Mouse (Mus musculus): ENCODE results near the gene Leo1.
"Not testable (repeated sequence)": the region's sequence is repeated elsewhere in the genome, so short reads cannot be mapped to it uniquely, and the experiment has no call there.

Leo1 gene

GRCm38 (mm10) chr9:75467581-75467980 lies 26.3 kb downstream of the Leo1 start:
- no peak for DNase-seq (ENCODE audit: low spot score in 2 of 2)

- peak; percentile 12 to 35 for DNase-seq (ENCODE audit: low spot score in 2 of 2)
Observed at GRCm38 (mm10) chr9:75468297-75468696, 27.0 kb downstream of the Leo1 start.

GRCm38 (mm10) chr9:75477212-75477611 lies 35.9 kb downstream of the Leo1 start:
- no peak for DNase-seq (ENCODE audit: low spot score in 2 of 2)

- no peak for DNase-seq (ENCODE audit: low spot score in 2 of 2)
Observed at GRCm38 (mm10) chr9:75479106-75479725, 37.9 kb downstream of the Leo1 start.

- no peak for DNase-seq (ENCODE audit: low spot score in 2 of 2)
Observed at GRCm38 (mm10) chr9:75480536-75481075, 39.3 kb downstream of the Leo1 start.

- DNase-seq (ENCODE audit: low spot score in 2 of 2) = no peak
Observed at GRCm38 (mm10) chr9:75485231-75485630, 43.9 kb downstream of the Leo1 start.

GRCm38 (mm10) chr9:75488255-75488654 lies 46.9 kb downstream of the Leo1 start:
- not testable (repeated sequence) for DNase-seq (ENCODE audit: low spot score in 2 of 2)

GRCm38 (mm10) chr9:75494407-75495005 lies 53.2 kb downstream of the Leo1 start:
- DNase-seq (ENCODE audit: low spot score in 2 of 2) = no peak

GRCm38 (mm10) chr9:75495945-75496344 lies 54.6 kb downstream of the Leo1 start:
- no peak for DNase-seq (ENCODE audit: low spot score in 2 of 2)

- no peak for DNase-seq (ENCODE audit: low spot score in 2 of 2)
Observed at GRCm38 (mm10) chr9:75498571-75498970, 57.2 kb downstream of the Leo1 start.

GRCm38 (mm10) chr9:75504311-75504710 lies 63.0 kb downstream of the Leo1 start:
- no peak for DNase-seq (ENCODE audit: low spot score in 2 of 2)

GRCm38 (mm10) chr9:75511236-75511939 lies 70.1 kb downstream of the Leo1 start:
- DNase-seq (ENCODE audit: low spot score in 2 of 2) = no peak

GRCm38 (mm10) chr9:75515464-75516113 lies 74.3 kb downstream of the Leo1 start:
- peak in 1 of 2 experiments; percentile 48 for DNase-seq (ENCODE audit: low spot score in 2 of 2)

Data from thymus, postnatal 10 days (tissue).